Mouse (Mus musculus): ENCODE measurements around the gene Ugt1a10.

GRCm38 (mm10) chr1:88250023-88250422 is 194.8 kb downstream of the Ugt1a10 start:
- TF ChIP-seq POLR2A (IDR thresholded peaks at IDR 0.05; ENCODE audit: borderline replicate concordance, insufficient read depth, low read length): no peak
- no peak for TF ChIP-seq CTCF (IDR thresholded peaks at IDR 0.05; ENCODE audit: borderline replicate concordance, insufficient read depth, low read depth, low read length)

All from cerebellum, adult 2 months (tissue).